Mouse (Mus musculus) left cerebral cortex, postnatal 14 days (tissue): ENCODE data around the gene Prpf18. TPM values are rescaled to one million over a fixed set of nuclear protein-coding genes. Genes with fewer than 3 reads are reported as not detected.

Experiments
- DNase-seq, 2 experiments: peaks; one replicate each; pipeline ENCODE4 v3.0.0; 2021 to 2022; ENCODE audit warnings: low spot score in 2 of 2, mixed read lengths in 1 of 2
- intact Hi-C: fragments of 180-260 bp; cut with DNase I; formaldehyde crosslinking; loops from one replicate; pipeline ENCODE4 v1.15.1; 2025
- total RNA-seq, 2 experiments: library from RNA; stranded (reverse); gene quantifications; 2 replicates each; pipeline ENCODE4 v1.2.3; 2021

The Prpf18 gene
- total RNA-seq, 2 experiments from 2014 or later, result 44.5 to 48.3 TPM

GRCm38 (mm10) chr2:4580666-4581065 is 71.2 kb downstream of the Prpf18 start:
- DNase-seq, result no peak
- intact Hi-C loops, result no loop called here

DNA sequence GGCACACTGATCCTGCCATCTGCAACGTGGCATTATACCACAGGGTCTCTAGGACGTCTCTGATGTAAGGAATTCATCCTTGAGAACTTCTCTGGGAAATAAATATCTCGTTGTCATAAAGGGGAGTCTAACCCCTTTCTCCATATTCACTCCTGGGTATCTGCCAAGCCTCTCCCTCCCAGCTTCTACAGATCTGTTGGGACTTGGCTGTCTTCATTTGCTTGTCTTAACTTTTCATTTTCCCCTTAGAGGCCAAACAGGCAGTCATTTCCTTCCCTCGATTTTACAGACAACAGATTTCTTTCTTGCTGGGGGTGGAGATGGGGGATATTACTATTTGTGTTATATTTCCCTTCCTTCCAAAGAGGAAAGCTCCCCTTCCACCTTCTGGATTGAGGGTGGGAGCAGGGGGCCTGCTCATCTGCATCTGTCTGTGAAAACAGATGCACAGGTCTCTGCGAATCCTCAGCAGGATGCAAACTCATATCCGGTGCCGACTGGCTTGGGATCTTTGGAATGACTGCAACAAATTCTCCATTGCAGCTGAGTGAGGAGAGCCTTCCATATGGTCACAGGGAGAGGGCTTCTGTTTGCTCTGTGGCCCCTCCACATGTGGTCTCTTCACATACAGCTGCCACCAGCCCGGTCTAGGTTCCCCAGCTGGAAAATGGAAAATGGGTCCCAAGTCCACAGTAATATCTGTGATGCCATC is 72.4 kb downstream of the Prpf18 start:
- no peak for DNase-seq
- intact Hi-C loops, result no loop called here

- intact Hi-C loops, result no loop called here
- DNase-seq, result no peak
These were observed 73.6 kb downstream of the Prpf18 start for GRCm38 (mm10) chr2:4578291-4578690.

- no peak for DNase-seq
- intact Hi-C loops, result no loop called here
These were observed 75.9 kb downstream of the Prpf18 start for GRCm38 (mm10) chr2:4575975-4576374.

GRCm38 (mm10) chr2:4575163-4575562 is 76.8 kb downstream of the Prpf18 start:
- intact Hi-C loops, result no loop called here
- no peak for DNase-seq

GRCm38 (mm10) chr2:4574251-4574650 is 77.7 kb downstream of the Prpf18 start:
- intact Hi-C loops, result no loop called here

GRCm38 (mm10) chr2:4573386-4573785 is 78.5 kb downstream of the Prpf18 start:
- intact Hi-C loops, result no loop called here

More at GRCm38 (mm10) chr2:4574251-4574650, 77.7 kb downstream of the Prpf18 start:
- no peak for DNase-seq

GRCm38 (mm10) chr2:4572498-4573263 is 79.2 kb downstream of the Prpf18 start:
- no peak for DNase-seq

More at GRCm38 (mm10) chr2:4573386-4573785, 78.5 kb downstream of the Prpf18 start:
- DNase-seq, result no peak

More at GRCm38 (mm10) chr2:4572498-4573263, 79.2 kb downstream of the Prpf18 start:
- intact Hi-C loops, result no loop called here

Other genes starting within 250 kb of the Prpf18 start
- 1 to 10 TPM; 3.0 to 3.5 TPM for gene Bend7, start 65.7 kb upstream of the Prpf18 start, total RNA-seq
- gene Sephs1, start 229.5 kb upstream of the Prpf18 start, total RNA-seq, result 10 to 100 TPM; 35.0 to 35.2 TPM